Mouse (Mus musculus): ENCODE measurements around the gene Mn1.

- TF ChIP-seq CTCF (IDR thresholded peaks at IDR 0.05; ENCODE audit: borderline replicate concordance, insufficient read depth, low read length) (no peak), POLR2A (IDR thresholded peaks at IDR 0.05; ENCODE audit: low read depth, low read length) (no peak)
Measured at GRCm38 (mm10) chr5:111420896-111421295, 3.7 kb downstream of the Mn1 start.
